Mouse (Mus musculus): ENCODE results near the gene Rras2.

Gene Rras2

GRCm38 (mm10) chr7:114007565-114007964, 110.0 kb downstream of the Rras2 start:
- Histone ChIP-seq H3K27me3 (ENCODE audit: control insufficient read depth, insufficient read depth, low read length, poor library complexity, severe bottlenecking) (no peaks in the 10 kb centered on the region), H3K36me3 (ENCODE audit: control insufficient read depth, insufficient read depth, low read length, poor library complexity, severe bottlenecking) (no peaks in the 10 kb centered on the region)
- DNase-seq (ENCODE audit: low read depth, low spot score) = peak; percentile 51

DNA sequence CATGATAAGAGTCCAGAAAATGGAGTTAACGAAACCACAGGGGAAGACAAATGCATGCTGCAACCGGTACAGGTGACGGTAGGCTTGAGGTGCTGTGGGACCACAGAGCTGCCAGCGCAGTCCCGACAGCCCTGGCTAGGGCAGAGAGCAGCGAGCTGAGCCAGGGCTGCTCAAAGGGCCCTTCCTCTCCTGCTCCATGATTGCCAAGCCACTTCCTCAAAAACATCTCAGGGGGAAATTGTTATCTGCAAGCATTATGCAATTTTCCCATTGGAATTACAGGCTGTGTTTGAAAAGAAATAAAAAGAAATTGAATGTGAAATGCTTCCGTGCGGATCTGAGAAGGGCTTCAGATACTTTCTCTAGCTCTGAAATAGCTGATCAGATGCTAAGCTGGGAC, 111.1 kb downstream of the Rras2 start:
- no peak for DNase-seq (ENCODE audit: low read depth, low spot score)
- Histone ChIP-seq H3K27me3 (ENCODE audit: control insufficient read depth, insufficient read depth, low read length, poor library complexity, severe bottlenecking) (no peaks in the 10 kb centered on the region), H3K36me3 (ENCODE audit: control insufficient read depth, insufficient read depth, low read length, poor library complexity, severe bottlenecking) (no peaks in the 10 kb centered on the region)

- no peaks in the 10 kb centered on the region; the same call in 1 of the 2 replicates for H3K27me3 ChIP-seq (ENCODE audit: control insufficient read depth, insufficient read depth, low read length, poor library complexity, severe bottlenecking)
- H3K36me3 ChIP-seq (ENCODE audit: control insufficient read depth, insufficient read depth, low read length, poor library complexity, severe bottlenecking) = no peaks in the 10 kb centered on the region
- no peak for DNase-seq (ENCODE audit: low read depth, low spot score)
Measured at GRCm38 (mm10) chr7:114005499-114005898, 112.1 kb downstream of the Rras2 start.

DNA sequence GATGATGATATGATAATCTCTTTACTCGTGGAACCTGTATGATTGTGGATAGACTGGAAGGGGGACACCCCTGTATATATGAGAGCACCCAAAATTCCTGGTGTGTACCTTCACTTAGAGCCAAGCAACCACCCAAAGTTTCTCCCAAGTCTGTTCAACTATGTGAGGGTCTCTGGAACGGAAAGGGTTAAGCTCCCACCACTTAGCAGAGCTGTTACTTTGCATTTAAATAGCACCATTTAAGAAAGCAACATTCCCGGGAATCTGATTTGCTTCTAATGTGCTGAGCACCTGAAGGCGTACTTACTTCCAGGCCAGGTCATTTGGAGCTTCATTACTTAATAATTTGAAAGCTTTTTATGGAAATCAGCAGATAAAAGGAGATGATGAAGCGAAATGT, 113.4 kb downstream of the Rras2 start:
- DNase-seq (ENCODE audit: low read depth, low spot score) = no peak
- no peaks in the 10 kb centered on the region; the same call in 1 of the 2 replicates for H3K27me3 ChIP-seq (ENCODE audit: control insufficient read depth, insufficient read depth, low read length, poor library complexity, severe bottlenecking)
- no peaks in the 10 kb centered on the region for H3K36me3 ChIP-seq (ENCODE audit: control insufficient read depth, insufficient read depth, low read length, poor library complexity, severe bottlenecking)

- DNase-seq (ENCODE audit: low read depth, low spot score) = no peak
- H3K27me3 ChIP-seq (ENCODE audit: control insufficient read depth, insufficient read depth, low read length, poor library complexity, severe bottlenecking) = no peaks in the 10 kb centered on the region; the same call in 1 of the 2 replicates
- no peaks in the 10 kb centered on the region for H3K36me3 ChIP-seq (ENCODE audit: control insufficient read depth, insufficient read depth, low read length, poor library complexity, severe bottlenecking)
Measured at GRCm38 (mm10) chr7:113997675-113998354, 119.8 kb downstream of the Rras2 start.
